Mouse (Mus musculus) hindbrain, embryonic 10.5 days (tissue): ENCODE data around the gene Apoe. TPM values are rescaled to one million over a fixed set of nuclear protein-coding genes. Genes with fewer than 3 reads are reported as not detected.

Experiments used
- DNase-seq: peaks from one replicate; pipeline ENCODE4 v3.0.0-alpha.2; 2017; ENCODE audit warnings: low spot score
- H3K27ac ChIP-seq: fragments of 300-500 bp; sonication (generic); 2 replicates; pipeline ENCODE4 v1.5.1; 2016; ENCODE audit warnings: mild to moderate bottlenecking, moderate library complexity
- H3K27me3 ChIP-seq: fragments of 300-500 bp; sonication (generic); 2 replicates; pipeline ENCODE4 v1.6.1; 2016; ENCODE audit warnings: mild to moderate bottlenecking; ENCODE audit not compliant: poor library complexity, insufficient read depth, severe bottlenecking
- H3K36me3 ChIP-seq: fragments of 300-500 bp; sonication (generic); 2 replicates; pipeline ENCODE4 v1.6.1; 2016; ENCODE audit warnings: mild to moderate bottlenecking, moderate library complexity
- H3K4me1 ChIP-seq: fragments of 300-500 bp; sonication (generic); replicated peaks from 2 replicates; pipeline ENCODE4 v1.6.1; 2016; ENCODE audit warnings: mild to moderate bottlenecking
- H3K4me3 ChIP-seq: fragments of 300-500 bp; sonication (generic); 2 replicates; pipeline ENCODE4 v1.5.1; 2016; ENCODE audit warnings: mild to moderate bottlenecking, moderate library complexity
- H3K9me3 ChIP-seq: fragments of 300-500 bp; sonication (generic); 2 replicates; pipeline ENCODE4 v1.6.1; 2016; ENCODE audit warnings: mild to moderate bottlenecking, moderate library complexity
- WGBS: fragments of 180-500 bp; shearing (Covaris S2); methylation state at CpG from one replicate; pipeline ENCODE4 v1.1.7; 2016; 5-methylcytosine and 5-hydroxymethylcytosine counted together
- polyA plus RNA-seq: library from polyadenylated mRNA; unstranded; fragments of >200 nt; fragmentation: Nextera tagmentation; extraction: Ambion mirVana; gene quantifications from 2 replicates; pipeline ENCODE4 v1.2.1, GENCODE M21; 2016

The Apoe gene
- 179 and 230 TPM in 2 replicates for polyA plus RNA-seq

DNA sequence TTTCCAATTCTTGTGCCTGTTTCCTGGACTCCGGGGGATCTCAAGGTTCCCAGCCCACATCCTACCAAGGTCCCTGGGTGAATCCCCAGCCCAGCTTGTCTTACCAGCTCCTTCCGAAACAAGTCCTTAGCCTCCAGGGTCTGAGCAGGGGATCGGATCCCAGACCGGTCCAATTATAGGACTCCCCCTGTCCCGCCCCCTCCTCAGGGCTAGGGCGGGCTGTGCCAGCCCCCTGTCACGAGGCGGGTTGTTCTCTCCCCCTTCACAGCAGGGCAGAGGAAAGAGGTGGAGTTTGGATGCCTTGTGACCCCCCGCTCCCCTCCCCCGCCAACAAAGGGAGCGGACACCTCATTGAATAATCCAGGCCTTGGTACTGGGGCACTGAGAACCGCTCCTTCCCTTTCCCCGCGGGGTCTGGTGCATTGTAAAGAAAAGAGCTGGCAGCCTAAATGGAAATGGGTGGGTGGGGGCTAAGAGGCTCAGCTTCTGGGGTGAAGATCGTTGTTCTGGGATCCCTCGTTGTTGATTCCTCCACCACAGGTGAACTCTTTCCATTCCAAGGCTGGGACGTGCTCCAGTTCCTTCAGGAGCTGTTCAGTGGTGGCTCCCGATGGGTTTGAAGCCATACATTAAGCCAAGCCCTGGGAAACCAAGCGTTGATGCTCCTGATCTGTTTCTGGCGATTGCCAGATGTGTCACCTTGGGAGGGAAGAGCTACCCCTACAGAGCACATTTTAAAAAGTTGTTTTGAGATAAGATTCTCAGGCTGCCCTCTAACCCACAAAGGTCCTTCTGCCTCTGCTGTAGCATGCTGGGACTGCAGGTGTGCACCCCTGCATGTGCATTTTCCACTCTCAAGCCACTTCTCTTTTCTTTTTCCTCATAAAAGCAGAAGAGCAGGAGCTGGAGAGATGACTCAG, at the start of gene Apoe:
Apoe (minus strand) TSS at position 282 of the 920 bp plus-strand sequence.
- peak within 1 kb of the TSS; percentile 51 for H3K4me3 ChIP-seq
- H3K36me3 ChIP-seq = peaks cover 47% of the 10 kb centered on the region
- peaks cover 51% of the 10 kb centered on the region for H3K4me1 ChIP-seq
- H3K27ac ChIP-seq = peak within 1 kb of the TSS; percentile 84
- 1% methylated on average over 20 of the region's 20 CpGs for WGBS
- DNase-seq = peak; percentile 59
- H3K27me3 ChIP-seq = no peaks in the 10 kb centered on the region
- peaks cover 9% of the 10 kb centered on the region for H3K9me3 ChIP-seq

- DNase-seq = peak; percentile 23
- Histone ChIP-seq H3K36me3 (peaks cover 28% of the 10 kb centered on the region), H3K27ac (peak overlapping the region; percentile 94), H3K4me1 (peaks cover 64% of the 10 kb centered on the region), H3K4me3 (peak overlapping the region; percentile 75), H3K9me3 (no peaks in the 10 kb centered on the region), H3K27me3 (peaks cover 3% of the 10 kb centered on the region; the same call in 1 of the 2 replicates)
- WGBS = 3% methylated on average over 25 of the region's 25 CpGs
Observed at GRCm38 (mm10) chr7:19747420-19748218, 48.6 kb upstream of the Apoe start.

- no peak for DNase-seq
Observed at GRCm38 (mm10) chr7:19746426-19747201, 47.6 kb upstream of the Apoe start.

GRCm38 (mm10) chr7:19745971-19746370, 47.0 kb upstream of the Apoe start:
- WGBS = 74% methylated on average over 10 of the region's 10 CpGs
- Histone ChIP-seq H3K27me3 (peaks cover 3% of the 10 kb centered on the region; the same call in 1 of the 2 replicates), H3K9me3 (no peaks in the 10 kb centered on the region), H3K4me3 (no peak overlapping the region; the same call in 1 of the 2 replicates), H3K27ac (no peak overlapping the region), H3K36me3 (peaks cover 32% of the 10 kb centered on the region), H3K4me1 (peaks cover 80% of the 10 kb centered on the region)
- DNase-seq = no peak

More at GRCm38 (mm10) chr7:19746426-19747201, 47.6 kb upstream of the Apoe start:
- Histone ChIP-seq H3K4me1 (peaks cover 74% of the 10 kb centered on the region), H3K27me3 (peaks cover 3% of the 10 kb centered on the region; the same call in 1 of the 2 replicates), H3K36me3 (peaks cover 31% of the 10 kb centered on the region), H3K9me3 (no peaks in the 10 kb centered on the region), H3K27ac (peak overlapping the region; percentile 53; the same call in 1 of the 2 replicates), H3K4me3 (peak overlapping the region; percentile 75)
- 31% methylated on average over 6 of the region's 6 CpGs for WGBS

- 0 out of 2 replicates have a peak, but pooled peaks cover 4% of the 10 kb centered on the region for H3K9me3 ChIP-seq
- H3K4me1 ChIP-seq = peaks cover 74% of the 10 kb centered on the region
- DNase-seq = no peak
- WGBS = 72% methylated on average over 14 of the region's 14 CpGs
- peaks cover 43% of the 10 kb centered on the region for H3K36me3 ChIP-seq
- peaks cover 3% of the 10 kb centered on the region; the same call in 1 of the 2 replicates for H3K27me3 ChIP-seq
- peak overlapping the region; percentile 13 for H3K27ac ChIP-seq
- H3K4me3 ChIP-seq = peak overlapping the region; percentile 16; the same call in 1 of the 2 replicates
Observed at GRCm38 (mm10) chr7:19744590-19745385, 45.8 kb upstream of the Apoe start.

GRCm38 (mm10) chr7:19743791-19744190, 44.8 kb upstream of the Apoe start:
- WGBS = 86% methylated on average over 6 of the region's 6 CpGs

GRCm38 (mm10) chr7:19742468-19742867, 43.5 kb upstream of the Apoe start:
- Histone ChIP-seq H3K4me1 (peaks cover 54% of the 10 kb centered on the region), H3K27me3 (no peaks in the 10 kb centered on the region), H3K4me3 (no peak overlapping the region), H3K9me3 (0 out of 2 replicates have a peak, but pooled peaks cover 4% of the 10 kb centered on the region), H3K27ac (no peak overlapping the region), H3K36me3 (peaks cover 57% of the 10 kb centered on the region)
- 33% methylated on average over 5 of the region's 5 CpGs for WGBS
- DNase-seq = no peak

More at GRCm38 (mm10) chr7:19743791-19744190, 44.8 kb upstream of the Apoe start:
- peaks cover 68% of the 10 kb centered on the region for H3K4me1 ChIP-seq
- H3K4me3 ChIP-seq = no peak overlapping the region
- H3K27ac ChIP-seq = no peak overlapping the region
- H3K9me3 ChIP-seq = 0 out of 2 replicates have a peak, but pooled peaks cover 4% of the 10 kb centered on the region
- H3K27me3 ChIP-seq = peaks cover 3% of the 10 kb centered on the region; the same call in 1 of the 2 replicates
- no peak for DNase-seq
- H3K36me3 ChIP-seq = peaks cover 47% of the 10 kb centered on the region

DNA sequence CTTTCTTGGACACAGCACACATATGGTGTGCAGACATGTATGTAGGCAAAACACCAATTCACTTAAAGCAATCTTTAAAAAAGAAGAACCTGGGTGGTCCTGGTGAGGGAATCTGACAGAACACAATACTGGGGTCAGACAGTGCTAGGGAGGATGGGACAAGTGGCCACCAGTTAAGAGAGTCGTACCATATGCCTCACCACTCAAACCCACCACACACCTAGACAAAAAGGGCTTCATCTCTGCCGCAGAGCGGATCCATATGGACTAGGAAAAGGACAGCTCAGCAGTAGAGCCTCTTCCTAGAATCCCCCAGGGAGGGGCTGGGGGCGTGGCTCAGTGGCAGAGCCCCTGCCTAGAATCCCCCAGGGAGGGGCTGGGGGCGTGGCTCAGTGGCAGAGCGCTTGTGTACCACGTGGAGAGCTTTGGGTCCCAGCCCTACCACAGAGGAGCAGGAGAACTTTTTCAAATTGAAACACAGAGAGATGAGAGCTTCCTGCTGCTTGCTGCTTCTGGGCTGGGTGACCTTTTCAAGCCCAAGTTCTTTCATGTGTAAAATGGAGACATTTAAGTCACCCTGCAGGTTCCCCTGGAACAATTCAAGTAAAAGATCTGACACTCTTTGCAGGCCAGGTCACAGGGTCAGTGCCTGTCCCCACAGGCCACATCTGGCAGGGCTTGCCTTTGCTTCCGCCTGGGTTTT, 42.5 kb upstream of the Apoe start:
- Histone ChIP-seq H3K36me3 (peaks cover 67% of the 10 kb centered on the region), H3K27ac (peak overlapping the region; percentile 50), H3K4me3 (0 out of 2 replicates have a peak overlapping the region, but pooled peaks have one; percentile 9), H3K9me3 (0 out of 2 replicates have a peak, but pooled peaks cover 4% of the 10 kb centered on the region), H3K4me1 (peaks cover 45% of the 10 kb centered on the region), H3K27me3 (no peaks in the 10 kb centered on the region)
- DNase-seq = peak; percentile 47
- WGBS = 4% methylated on average over 8 of the region's 8 CpGs

GRCm38 (mm10) chr7:19740269-19740668, 41.3 kb upstream of the Apoe start:
- 87% methylated on average over 11 of the region's 11 CpGs for WGBS
- no peak for DNase-seq
- peaks cover 71% of the 10 kb centered on the region for H3K36me3 ChIP-seq
- no peaks in the 10 kb centered on the region for H3K27me3 ChIP-seq
- H3K4me1 ChIP-seq = peaks cover 33% of the 10 kb centered on the region
- H3K27ac ChIP-seq = no peak overlapping the region
- H3K9me3 ChIP-seq = 0 out of 2 replicates have a peak, but pooled peaks cover 4% of the 10 kb centered on the region
- H3K4me3 ChIP-seq = no peak overlapping the region

GRCm38 (mm10) chr7:19738771-19739170, 39.8 kb upstream of the Apoe start:
- H3K4me3 ChIP-seq = no peak overlapping the region
- 87% methylated on average over 3 of the region's 3 CpGs for WGBS
- H3K27me3 ChIP-seq = no peaks in the 10 kb centered on the region
- H3K9me3 ChIP-seq = 0 out of 2 replicates have a peak, but pooled peaks cover 4% of the 10 kb centered on the region
- peaks cover 75% of the 10 kb centered on the region for H3K36me3 ChIP-seq
- H3K4me1 ChIP-seq = peaks cover 23% of the 10 kb centered on the region
- no peak overlapping the region for H3K27ac ChIP-seq
- DNase-seq = no peak
